In genomic region chr6:91156554-91157236, GRCm38 (mm10) we compare ENCODE assay signal across 8 mouse cellular contexts. TPM values are rescaled to one million over a fixed set of nuclear protein-coding genes. Genes with fewer than 3 reads are reported as not detected.
DNase-seq lines count a peak whose midpoint lies in the region; ATAC-seq lines count a peak whose summit lies in the region.

Hdac11 (plus strand) TSS chr6:91156665.

- ATAC-seq in inflammation-experienced regulatory T-cells, adult 6 months = peak; percentile 70
- ATAC-seq in megakaryocyte-erythroid progenitor cell, adult 5-6 weeks (replicated peaks; ENCODE audit: low FRiP score, low TSS enrichment, poor library complexity, severe bottlenecking) = peak; percentile 95

- DNase-seq in adrenal gland, adult (ENCODE audit: inconsistent age in 2 of 2, low spot score in 1 of 2) = peak; percentile 94 to 96
- DNase-seq in embryo, embryonic 10.5 days (ENCODE audit: low spot score) = peak; percentile 94
- peak; percentile 92 for DNase-seq in gastrocnemius, postnatal 14 days
- peak; percentile 87 to 95 for DNase-seq in left cerebral cortex, postnatal 10 days (ENCODE audit: extremely low spot score in 1 of 2, low spot score in 2 of 2)
- DNase-seq in right cerebral cortex, postnatal 25 days = peak; percentile 92
- DNase-seq in urinary bladder, postnatal 4 days (ENCODE audit: low spot score in 2 of 2) = peak; percentile 87 to 89

- intact Hi-C loops in gastrocnemius, postnatal 14 days (cut with DNase I; ENCODE audit: low total_unique reads) = no loop called here
- intact Hi-C loops in left cerebral cortex, postnatal 10 days (cut with DNase I) = no loop called here

RNA-seq across cellular contexts. Expression of gene Hdac11, which starts in this region (rescaled TPM):
- total RNA-seq in gastrocnemius, postnatal 14 days (2021) = 1 to 10 TPM; 6.4 to 6.9 TPM
- polyA plus RNA-seq in inflammation-experienced regulatory T-cells, adult 6 months (2017; shearing (Covaris generic)) = 1 to 10 TPM in 2 of 3 experiments, under 1 TPM in 1; 0.80 to 1.5 (median 1.4) TPM
- total RNA-seq in left cerebral cortex, postnatal 10 days (2021) = 100 to 1,000 TPM; 111 to 117 TPM
- 2.1 and 8.1 TPM in 2 replicates for total RNA-seq in megakaryocyte-erythroid progenitor cell, adult 5-6 weeks (2014; fragmentation: Nextera tagmentation)
- 0.99 and 1.0 TPM in 2 replicates for total RNA-seq in megakaryocyte-erythroid progenitor cell, adult 5-6 weeks (2017)

Comparison
In these comparisons a context has a peak if more than half of its experiments do, and no peak if none do; other contexts are left out.
1. Peak in every context shown above with its lines: DNase-seq and ATAC-seq.
2. RNA of gene Hdac11 (total RNA-seq): 111 to 117 TPM in left cerebral cortex, postnatal 10 days; 6.4 to 6.9 TPM in gastrocnemius, postnatal 14 days and 0.99 to 8.1 TPM in megakaryocyte-erythroid progenitor cell, adult 5-6 weeks; every median in the first group is over 10 times any median in the second.